Mouse (Mus musculus) induced T-regulatory cell, adult 2 months (primary cell): ENCODE data around the gene B3gnt9.
"Not testable (repeated sequence)": the region's sequence is repeated elsewhere in the genome, so short reads cannot be mapped to it uniquely, and the experiment has no call there.

Experiments
- DNase-seq: peaks from one replicate; pipeline ENCODE4 v3.0.0-alpha.2; 2012; ENCODE audit warnings: low read depth

B3gnt9 gene

DNA sequence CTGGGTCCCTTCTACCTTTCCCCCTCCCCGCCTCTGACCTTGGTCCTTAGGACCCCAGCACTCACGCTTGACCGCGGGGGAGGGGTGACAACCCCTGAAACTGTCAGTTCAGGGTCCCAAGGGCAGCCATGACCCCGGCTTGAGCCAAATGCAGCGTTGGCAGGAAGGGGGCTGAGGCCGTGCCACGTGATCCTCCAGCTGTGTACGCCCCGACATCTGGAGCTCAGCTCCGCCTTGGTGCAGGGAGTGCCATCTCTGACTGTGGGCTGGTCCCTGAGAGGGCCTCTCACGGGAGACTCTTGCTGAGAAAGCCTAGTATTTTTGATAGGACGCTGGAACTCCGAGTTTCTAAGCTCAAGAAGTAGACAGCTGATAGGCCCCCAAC, at the start of gene B3gnt9:
Gene B3gnt9 (minus strand): TSS at position 188 of the 385 bp plus-strand sequence.
- DNase-seq = peak; percentile 71

DNA sequence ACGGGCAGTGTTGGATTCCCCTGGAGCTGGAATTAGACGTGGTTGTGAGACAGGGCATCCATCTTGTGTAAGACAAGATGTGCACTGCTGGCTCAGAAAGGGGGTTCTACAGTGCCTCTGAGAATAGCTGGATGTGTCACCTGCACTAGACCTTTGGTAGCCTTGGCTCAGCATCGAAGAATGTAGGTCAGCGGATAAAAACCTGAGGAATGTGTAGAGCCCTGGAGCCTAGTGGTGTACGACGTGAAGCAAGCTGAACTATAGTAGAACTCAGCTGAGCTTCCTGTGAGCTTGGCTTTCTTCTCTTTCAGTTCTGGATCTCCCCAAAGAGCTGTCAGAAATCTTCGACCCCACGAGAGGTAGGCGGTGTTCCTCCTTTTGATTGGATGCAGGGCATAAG, 48.9 kb upstream of the B3gnt9 start:
- DNase-seq = no peak

DNA sequence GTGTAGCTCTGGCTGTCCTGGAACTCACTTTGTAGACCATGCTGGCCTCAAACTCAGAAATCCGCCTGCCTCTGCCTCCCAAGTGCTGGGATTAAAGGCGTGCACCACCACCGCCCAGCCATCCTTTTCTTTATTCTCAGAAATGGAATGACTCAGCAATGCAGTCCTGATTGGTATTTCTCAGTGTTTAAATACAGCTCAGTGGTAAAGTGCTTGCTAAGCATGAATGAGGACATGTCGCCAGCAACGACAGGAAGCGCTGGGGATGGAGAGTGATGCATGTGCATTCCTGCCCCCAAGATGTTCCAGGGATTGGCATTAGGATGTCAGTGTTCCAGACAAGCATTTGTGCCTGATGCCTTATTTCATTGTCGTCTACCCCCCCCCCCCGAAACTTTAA, 48.4 kb upstream of the B3gnt9 start:
- peak; percentile 30 for DNase-seq

DNA sequence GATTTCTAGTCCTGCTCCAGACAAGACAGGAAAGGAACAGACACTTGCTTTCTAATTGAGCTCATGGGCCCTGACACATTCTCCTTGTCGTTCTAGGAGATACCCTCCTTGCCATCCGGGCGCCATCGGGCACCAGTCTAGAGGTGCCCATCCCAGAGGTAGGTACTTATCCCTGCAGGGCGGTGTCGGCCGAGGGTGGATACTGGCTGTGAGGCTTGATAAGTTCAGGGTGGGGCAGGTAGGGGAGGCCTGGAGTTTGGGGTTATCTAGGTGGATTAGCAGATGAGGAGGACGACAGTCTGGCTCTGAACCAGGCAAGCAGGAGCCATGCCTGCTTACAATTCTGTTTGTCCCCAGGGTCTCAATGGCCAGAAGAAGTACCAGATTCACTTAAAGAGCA, 45.0 kb upstream of the B3gnt9 start:
- no peak for DNase-seq

DNA sequence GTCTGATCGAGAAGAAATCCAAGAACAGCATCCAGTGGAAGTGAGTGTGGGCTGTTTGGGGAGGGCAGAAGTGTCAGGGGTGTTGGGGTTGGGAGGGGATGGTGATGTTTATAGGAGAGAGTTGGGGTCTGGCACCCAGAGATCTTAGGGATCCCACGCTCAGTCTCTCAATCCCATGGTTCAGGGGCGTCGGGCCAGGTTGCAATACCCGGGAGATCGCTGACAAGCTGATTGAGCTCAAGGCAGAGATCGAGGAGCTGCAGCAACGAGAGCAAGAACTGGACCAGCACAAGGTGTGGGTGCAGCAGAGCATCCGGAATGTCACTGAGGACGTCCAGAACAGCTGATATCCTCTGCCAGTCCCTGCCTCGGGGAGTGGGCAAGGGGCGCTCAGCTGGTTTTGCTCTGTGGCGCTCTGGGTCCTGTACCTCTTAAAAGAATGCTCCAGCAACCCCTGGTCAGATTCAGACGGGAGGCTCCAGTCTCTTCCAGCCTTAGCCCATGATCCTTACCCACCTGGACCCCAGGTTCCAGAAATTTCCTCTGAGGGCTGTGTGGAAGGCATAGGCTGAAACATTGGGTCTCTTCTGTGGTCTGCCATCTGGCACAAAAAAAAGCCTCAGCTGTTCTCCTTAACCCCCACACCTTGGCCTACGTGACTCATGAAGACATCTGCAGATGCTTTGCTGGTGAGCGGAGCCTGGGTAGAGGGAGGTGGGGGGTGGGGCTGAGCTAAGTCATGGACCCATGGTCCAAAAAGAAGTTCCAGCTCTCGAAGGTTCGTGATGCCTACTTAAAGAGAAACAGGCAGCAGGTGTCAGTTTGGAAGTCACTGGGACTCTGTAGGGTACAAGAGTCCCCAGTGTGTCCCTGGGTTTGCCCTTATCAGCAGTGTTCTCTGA, 43.6 kb upstream of the B3gnt9 start:
- peak; percentile 25 for DNase-seq

DNA sequence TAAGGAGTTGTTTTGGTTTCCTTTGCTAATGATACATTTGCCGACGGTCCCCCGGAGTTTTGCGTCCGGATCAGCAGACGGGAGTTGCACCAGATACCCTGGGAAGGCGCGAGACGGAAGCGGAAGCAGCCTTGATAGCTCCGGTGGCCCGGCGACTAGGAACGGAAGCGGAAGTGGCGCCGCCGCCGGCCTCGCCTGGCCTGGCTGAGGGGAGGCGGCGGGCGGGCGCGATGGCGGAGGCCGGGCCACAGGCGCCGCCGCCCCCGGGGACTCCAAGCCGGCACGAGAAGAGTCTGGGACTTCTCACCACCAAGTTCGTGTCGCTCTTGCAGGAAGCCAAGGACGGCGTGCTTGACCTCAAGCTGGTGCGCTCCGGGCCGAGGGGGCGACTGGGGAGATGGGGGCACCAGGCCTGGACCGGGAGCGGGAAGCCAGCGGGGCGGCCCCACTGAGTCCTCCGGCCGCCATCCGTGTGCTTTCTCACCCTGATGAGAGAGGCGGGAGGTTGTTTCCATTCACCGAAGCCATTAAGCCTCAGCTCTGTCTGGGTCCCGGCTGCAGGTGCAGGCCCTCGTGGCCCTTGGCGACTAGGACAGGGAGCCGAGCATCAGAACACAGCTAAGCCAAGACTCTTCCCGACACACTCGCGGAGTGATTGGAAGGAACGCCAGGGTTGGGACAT, 42.7 kb upstream of the B3gnt9 start, which contains the start of gene E2f4:
Gene E2f4 (plus strand): TSS at position 153 of the 682 bp plus-strand sequence.
- peak; percentile 94 for DNase-seq

DNA sequence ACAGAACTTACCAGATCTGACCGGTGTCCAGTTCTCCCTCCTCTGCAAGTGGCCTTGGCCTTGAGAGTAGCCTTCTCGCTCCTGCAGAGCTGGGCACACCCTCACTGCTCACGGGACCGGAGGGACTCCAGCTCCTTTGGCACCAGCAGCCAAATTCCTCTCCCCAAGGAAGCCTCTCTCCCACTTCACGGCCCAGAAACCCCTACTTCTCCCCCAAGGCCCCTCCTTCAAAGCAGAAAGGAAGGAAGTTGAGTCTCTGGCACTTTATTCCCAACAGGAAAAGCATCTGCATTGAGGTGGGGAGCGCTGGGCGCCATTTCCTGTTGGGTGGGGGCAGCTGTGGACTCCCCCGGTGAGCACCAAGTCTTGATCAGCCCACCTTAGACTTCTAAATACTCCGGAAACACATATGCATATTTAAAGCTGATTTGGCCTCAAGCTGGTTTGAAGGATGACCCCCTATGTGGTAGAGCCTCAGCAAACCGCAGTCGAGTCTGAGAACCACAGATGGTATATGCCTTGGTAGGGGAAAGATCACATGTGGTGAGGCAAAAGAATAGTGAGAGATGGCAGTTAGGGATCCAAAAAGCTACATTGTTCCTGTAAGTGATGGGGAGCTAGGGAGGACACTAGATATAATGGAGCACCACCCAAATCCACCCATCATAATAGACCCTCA, 41.1 kb upstream of the B3gnt9 start, which contains the start of gene Exoc3l:
Gene Exoc3l (minus strand): TSS at position 207 of the 679 bp plus-strand sequence.
- peak; percentile 23 for DNase-seq

DNA sequence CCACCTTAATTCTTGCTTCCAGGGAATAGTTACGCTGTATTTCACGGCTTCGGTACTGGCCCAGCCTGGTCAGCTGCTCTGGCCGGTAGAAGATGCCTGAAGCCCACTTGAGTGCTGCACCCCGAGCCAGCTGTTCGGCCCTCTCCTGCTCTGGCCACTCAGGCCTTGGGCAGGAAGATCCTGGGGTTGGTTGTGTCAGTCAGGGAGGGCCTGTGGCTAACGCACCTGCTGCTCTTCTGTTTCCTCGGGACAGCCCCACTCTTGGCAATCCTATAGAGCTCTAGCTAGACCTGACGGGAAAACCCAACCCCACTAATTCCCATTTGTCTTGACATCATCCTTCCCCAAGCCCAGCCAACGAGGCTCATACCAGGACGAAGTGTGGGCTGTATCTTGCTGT, 40.3 kb upstream of the B3gnt9 start:
- DNase-seq = no peak

DNA sequence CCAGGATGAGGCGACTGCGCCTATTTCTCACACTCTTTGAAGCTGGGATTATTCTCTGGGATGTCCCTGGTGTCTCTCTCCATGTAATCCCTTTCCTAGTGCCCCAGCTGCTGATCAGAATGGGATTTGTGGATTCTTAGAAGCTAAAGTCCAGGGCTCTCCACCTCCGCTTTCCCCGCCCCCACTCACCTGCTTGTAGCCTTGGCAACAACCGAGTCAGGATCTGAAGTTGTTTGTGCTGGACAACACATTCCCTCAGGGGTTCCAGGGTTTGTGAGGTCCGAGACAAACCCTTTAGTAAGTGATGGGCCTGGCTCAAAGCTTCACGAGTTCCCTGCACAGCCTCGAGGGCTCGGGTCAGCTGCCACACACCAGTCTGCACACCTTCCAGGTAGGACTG, 39.8 kb upstream of the B3gnt9 start:
- DNase-seq = no peak

DNA sequence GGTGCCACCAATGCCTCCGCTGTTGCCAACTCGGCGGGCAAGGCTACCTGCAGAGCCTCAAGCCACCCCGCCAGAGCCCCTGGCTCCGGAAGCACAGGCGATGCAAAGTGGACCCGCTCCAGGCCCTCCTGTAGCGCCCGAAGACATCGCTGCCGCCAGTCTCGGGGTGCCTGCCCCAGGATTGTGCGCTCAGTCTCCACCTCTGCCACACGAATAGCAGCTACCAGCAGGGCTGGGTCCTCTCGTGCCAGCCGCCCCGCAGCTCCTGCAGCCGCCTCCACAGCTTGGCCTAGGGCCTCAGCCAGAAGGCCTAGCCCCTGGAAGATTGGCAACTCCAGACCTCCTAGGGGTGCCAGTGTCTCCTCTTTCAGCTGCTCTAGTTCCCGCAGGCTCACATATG, 38.5 kb upstream of the B3gnt9 start:
- DNase-seq = no peak

DNA sequence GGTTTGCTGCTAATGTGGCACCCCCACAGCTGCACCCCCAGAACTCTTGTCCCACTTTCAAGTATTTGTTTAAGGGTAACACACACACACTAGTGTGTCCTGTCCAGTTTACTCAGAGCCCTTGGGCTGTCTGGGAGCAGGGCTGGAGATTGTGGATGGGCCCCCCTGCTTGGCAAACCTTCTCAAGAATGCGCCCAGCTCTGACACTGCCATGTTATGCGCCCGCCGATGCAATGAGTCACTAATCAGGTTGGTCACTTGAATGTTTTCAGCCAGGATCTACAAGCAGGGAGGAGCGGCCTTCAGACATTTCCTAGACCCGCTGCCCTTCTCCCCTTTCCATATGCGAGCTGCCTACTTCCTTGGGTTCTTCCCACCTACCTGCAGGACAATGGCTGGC, 37.5 kb upstream of the B3gnt9 start:
- no peak for DNase-seq

DNA sequence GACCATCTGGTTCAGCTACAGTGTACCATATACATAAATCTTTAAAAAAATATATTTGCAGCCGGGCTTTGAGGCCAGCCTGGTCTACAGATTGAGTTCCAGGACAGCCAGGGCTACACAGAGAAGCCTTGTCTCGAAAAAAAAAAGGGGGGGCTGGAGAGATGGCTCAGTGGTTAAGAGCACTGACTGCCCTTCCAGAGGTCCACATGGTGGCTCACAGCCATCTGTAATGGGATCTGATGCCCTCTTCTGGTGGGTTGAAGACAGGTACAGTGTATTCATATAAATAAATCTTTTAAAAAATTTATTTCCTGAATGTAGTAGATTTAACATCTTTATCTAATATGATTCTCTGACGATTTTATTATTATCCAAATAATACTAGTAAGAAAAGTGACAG, 36.8 kb upstream of the B3gnt9 start:
- DNase-seq = peak; percentile 29

DNA sequence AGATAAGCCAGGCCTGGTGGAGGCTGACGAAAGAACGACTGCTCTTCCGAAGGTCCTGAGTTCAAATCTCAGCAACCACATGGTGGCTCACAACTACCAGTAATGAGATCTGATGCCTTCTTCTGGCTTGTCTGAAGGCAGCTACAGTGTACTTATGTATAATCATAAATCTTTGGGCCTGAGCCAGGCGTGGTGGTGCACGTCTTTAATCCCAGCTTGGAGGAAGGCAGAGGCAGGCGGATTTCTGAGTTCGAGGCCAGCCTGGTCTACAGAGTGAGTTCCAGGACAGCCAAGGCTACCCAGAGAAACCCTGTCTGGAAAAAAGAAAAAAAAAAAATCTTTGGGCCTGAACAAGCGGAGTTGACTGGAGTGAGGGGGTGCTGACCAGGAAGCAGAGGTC, 36.4 kb upstream of the B3gnt9 start:
- not testable (repeated sequence) for DNase-seq

DNA sequence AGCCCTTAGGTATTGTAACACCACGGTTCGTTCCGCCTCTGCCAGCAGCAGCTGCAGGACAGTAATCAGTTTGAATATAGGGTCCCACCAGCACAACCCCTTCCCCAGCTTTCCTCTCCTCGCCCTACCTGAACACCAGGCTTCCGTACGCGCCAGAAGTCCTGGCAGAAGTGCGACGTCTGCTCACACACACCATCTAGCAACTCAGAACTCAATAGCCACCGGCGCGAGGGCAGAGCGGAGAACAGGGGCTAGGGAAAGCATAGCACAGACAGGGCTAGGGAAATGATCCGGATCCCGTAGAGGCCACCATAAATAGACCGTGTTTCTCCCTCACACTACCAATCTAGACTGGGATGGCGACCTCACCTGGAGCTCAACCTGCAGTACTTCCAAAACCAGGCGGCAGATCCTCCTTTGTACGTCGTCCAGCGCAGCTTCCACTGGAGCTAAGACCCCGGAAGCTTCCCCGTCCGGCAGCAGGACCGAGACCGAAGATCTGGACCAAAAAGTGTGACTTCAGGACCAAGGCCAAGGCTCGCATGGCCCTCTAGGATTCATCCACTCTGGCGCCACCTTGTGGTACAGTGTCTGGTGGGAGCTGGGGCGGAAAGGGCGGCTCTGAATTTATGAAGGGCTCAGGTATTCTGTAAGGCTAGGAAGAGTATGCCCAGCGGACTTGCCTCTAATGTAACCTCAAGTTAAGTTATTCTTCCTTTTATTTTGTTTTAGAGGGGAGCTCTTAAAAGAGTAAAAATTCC, 35.8 kb upstream of the B3gnt9 start:
- DNase-seq = peak; percentile 96

DNA sequence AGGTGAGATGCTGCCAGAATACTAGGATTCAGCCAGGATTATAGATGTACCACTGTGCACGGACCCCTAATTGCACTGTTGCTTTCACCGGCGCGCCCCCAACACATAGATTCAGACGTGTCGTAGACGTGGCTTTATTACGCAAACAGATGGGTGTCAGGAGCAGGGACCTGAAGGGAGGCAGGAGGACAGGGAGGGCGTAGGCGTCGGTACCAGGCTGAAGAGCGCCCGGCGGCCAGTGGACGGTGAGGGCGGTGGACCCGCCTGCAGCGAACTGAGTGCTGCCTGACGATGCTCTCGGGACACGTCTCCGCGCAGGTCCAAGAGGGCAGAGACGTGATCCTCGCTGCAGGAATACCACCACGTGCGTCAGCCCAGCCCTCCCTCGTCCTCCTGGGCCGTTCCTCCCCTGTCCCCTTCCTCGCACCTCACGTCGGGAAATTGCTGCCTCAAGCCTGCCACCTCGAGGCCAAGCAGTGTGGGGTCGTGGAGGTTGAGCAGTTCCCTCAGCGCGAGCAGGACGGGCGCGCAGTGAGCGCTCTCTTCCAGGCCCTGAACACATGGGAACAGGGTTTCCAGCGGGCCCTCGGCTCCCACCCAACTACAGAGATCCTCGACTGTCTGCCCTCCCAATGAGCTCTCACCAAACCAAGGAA, 35.0 kb upstream of the B3gnt9 start, which contains the start of gene 4931428F04Rik:
Gene 4931428F04Rik (minus strand): TSS at position 60 of the 656 bp plus-strand sequence.
- peak; percentile 72 for DNase-seq

DNA sequence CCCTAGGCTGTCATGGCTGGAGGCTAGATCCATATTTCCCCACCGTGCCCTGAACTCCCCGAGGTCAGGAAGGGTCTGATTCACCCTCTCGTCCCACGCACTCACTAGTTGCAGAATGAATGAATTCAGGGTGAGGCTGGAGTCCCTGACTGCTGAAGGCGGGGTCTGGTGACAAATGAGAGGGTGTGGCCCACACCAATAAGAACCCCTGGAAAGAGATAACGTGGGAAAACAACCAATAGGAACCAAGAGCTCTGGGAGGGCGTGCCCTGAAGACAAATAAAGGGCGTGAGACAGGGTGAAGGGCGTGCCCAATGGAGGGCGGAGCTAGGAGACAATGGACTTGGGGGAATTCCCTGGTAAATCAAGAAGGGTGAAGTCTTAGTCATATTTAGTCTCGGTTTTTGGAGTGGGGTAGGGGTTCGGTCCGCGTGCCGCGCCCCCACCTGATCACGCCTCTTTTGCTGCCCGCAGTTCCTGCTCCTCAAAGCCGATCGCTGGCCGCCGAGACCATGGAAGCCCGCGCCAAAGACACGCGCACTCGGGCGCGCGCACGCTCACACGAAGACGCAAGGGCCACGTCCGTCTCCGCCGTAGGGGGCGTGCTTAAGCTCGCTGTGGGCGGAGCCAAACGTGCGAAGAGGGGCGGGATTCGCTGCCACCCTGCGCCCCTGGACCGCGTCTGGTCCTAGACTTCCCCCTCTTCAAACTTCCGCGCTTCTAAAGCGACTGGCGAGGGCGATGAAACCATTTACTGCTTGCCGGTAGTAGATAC, 34.2 kb upstream of the B3gnt9 start:
- peak; percentile 98 for DNase-seq

DNA sequence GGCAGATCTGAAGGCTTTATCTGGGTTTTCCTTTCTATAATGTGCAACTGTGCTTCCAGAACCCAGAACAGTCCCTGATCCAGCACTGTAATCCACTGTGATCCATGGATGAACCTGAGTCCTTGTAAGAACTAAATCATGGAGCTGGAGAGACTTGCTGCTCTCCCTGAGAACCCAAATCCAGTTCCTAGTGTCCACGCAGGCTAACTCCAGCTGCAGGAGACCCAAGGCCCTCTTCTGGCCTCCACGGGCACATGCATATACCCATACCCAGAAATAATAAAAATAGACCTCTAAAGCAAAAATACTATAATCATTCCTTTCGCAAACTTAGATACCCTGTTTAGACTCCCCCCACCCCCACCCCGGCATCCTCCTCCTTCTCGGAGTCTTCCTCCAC, 33.3 kb upstream of the B3gnt9 start:
- no peak for DNase-seq

DNA sequence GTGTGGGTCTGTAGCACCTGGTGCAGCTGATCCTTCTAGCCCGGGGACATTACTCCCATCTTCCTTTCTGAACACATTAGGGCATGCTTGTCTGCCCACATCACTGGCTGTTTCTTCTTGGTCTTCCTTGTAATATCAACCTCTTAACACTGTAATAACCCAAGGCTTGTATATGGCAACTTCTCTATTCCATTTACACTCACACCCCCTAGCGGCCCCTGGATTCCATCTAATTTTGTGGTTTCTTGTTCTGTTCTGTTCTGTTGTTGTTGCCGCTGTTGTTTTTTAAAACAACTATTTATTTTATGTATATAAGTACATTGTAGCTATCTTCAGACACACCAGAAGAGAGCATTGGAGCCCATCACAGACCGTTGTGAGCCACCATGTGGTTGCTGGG, 32.0 kb upstream of the B3gnt9 start:
- peak; percentile 29 for DNase-seq

DNA sequence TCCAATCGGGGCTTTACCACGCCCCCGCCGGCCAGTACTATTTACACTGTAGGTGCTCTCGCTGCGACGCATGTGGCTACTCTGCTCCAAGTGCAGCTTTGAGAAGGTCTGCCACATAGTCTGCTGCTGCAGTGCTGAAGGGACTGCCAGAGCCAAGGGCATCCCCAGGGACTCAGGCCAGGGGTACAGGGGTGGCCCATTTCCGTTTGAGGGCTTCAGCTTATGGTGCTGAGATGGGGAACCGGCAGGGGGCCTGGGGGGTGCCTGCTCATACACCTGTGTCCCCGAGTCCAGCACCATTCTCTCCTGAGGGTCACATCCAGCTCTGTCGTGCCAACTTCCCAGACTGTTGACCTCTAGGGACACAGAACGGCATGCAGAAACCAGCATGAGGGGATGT, 30.6 kb upstream of the B3gnt9 start:
- DNase-seq = no peak

DNA sequence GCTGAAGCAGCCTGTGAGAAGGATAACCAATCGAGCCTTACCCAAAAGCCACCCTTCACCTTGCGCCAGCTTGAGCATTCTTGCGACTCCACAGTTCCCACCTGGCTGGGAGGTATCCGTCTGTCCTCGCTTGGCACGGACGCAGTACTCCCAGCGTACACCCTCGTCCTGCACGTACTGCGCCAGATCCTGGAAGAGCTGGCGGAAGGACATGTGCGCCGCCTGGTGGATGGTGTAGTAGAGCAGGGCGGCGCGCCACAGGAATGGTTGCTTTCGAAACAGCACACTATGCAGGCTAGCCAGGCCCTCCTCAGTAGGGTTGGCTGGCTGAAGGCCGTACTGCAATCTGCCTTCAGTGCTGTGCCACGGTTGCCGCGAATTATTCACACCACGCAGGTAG, 28.1 kb upstream of the B3gnt9 start:
- DNase-seq = peak; percentile 70
